Mouse (Mus musculus) forebrain, embryonic 16.5 days (tissue): ENCODE measurements at regions not wholly inside any gene's neighbourhood (a gene's known extent, or its start where the extent isn't known, plus 50 kb on each side); places are given as distances from the start of the nearest gene placed in this dataset.

Experiments used
- ATAC-seq: fragments of 200-750 bp; cut with Nextera tagmentation; 2 replicates; pipeline ENCODE4 v1.8.0; 2017; ENCODE audit warnings: mild to moderate bottlenecking, moderate library complexity
- H3K27ac ChIP-seq: fragments of 300-500 bp; sonication (generic); 2 replicates; pipeline ENCODE4 v1.5.1; 2014; ENCODE audit warnings: low read length, control low read depth
- H3K27me3 ChIP-seq: fragments of 300-500 bp; sonication (generic); replicated peaks from 2 replicates; pipeline ENCODE4 v1.6.1; 2014; ENCODE audit warnings: low read length; ENCODE audit not compliant: control insufficient read depth, insufficient read depth
- H3K36me3 ChIP-seq: fragments of 300-500 bp; sonication (generic); 2 replicates; pipeline ENCODE4 v1.6.1; 2014; ENCODE audit not compliant: control insufficient read depth, insufficient read depth
- H3K4me1 ChIP-seq: fragments of 300-500 bp; sonication (generic); replicated peaks from 2 replicates; pipeline ENCODE4 v1.6.1; 2014; ENCODE audit warnings: low read length; ENCODE audit not compliant: control insufficient read depth, insufficient read depth
- H3K4me2 ChIP-seq: fragments of 300-500 bp; sonication (generic); 2 replicates; pipeline ENCODE4 v1.6.1; 2014; ENCODE audit warnings: mild to moderate bottlenecking, low read length, control low read depth
- H3K4me3 ChIP-seq: fragments of 300-500 bp; sonication (generic); replicated peaks from 2 replicates; pipeline ENCODE4 v1.5.1; 2014; ENCODE audit warnings: mild to moderate bottlenecking, low read length, control low read depth
- H3K9ac ChIP-seq: fragments of 300-500 bp; sonication (generic); replicated peaks from 2 replicates; pipeline ENCODE4 v1.6.1; 2014; ENCODE audit warnings: low read depth, low read length, control low read depth
- H3K9me3 ChIP-seq: fragments of 300-500 bp; sonication (generic); 2 replicates; pipeline ENCODE4 v1.6.1; 2016; ENCODE audit warnings: low read length; ENCODE audit not compliant: control insufficient read depth
- WGBS: fragments of 180-500 bp; shearing (Covaris S2); extraction: QIAGEN DNeasy Blood & Tissue Kit; methylation state at CpG from one replicate; pipeline ENCODE4 v1.1.7; 2014; 5-methylcytosine and 5-hydroxymethylcytosine counted together

DNA sequence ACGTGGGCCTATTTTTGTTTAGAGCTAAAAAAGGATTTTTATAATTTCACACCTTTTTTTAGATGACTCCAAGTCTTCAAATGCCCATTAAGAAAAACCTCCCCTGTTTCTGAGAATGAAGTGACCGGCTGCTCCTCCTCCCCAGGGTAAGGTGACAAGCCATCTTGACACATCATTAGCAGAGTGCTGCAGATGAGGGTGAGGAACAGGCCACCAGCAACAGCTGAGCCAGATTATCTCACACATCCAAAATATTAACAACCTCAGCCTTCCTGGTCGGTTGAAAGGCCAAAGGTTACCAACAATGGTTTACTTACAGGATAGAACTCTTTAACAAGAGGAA is 172.4 kb upstream of the Nabp1 start:
- peak; percentile 84 for ATAC-seq
- Histone ChIP-seq H3K36me3 (no peaks in the 10 kb centered on the region), H3K4me2 (no peak overlapping the region), H3K27me3 (no peaks in the 10 kb centered on the region), H3K4me1 (peaks cover 15% of the 10 kb centered on the region), H3K9ac (no peak overlapping the region), H3K9me3 (no peaks in the 10 kb centered on the region), H3K4me3 (no peak overlapping the region), H3K27ac (peak overlapping the region; percentile 91)
- WGBS, result 2% methylated on average over 3 of the region's 3 CpGs

DNA sequence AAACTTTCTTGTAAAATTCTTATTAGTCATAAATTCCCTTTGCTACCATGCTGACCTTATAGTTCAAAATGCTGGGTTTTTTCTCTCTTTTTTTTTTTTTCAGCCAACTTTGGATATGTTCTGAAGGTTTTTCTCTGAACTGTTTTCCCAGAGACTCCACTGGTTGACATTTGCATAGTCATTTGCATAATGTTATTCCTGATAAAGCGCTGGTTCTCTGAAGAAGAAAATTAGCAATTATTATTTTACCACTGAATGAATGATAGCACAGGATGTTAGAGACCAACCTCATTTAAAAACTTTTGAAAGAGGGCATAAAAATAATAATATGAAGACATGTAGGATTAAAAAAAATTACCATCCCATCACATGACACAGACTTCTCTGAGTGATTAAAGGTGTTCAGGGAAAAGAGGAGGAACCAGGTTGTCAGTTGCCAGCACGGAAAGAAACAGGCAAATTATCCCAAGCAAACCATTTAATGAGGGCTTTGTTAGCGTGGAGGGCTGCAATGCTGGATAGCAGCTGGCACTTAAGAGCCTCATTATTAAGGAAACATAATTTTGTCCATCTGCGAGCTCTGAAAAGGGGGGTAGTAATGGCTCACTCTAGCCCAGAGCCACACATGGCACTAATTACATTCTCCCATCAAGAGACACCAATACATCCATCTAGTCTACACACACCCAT is 171.9 kb upstream of the Nabp1 start:
- Histone ChIP-seq H3K9me3 (no peaks in the 10 kb centered on the region), H3K4me2 (peak overlapping the region; percentile 30), H3K4me1 (peaks cover 15% of the 10 kb centered on the region), H3K9ac (no peak overlapping the region), H3K36me3 (no peaks in the 10 kb centered on the region), H3K27me3 (no peaks in the 10 kb centered on the region), H3K4me3 (no peak overlapping the region), H3K27ac (peak overlapping the region; percentile 91)
- 3% methylated on average over 4 of the region's 4 CpGs for WGBS
- ATAC-seq, result peak; percentile 96

DNA sequence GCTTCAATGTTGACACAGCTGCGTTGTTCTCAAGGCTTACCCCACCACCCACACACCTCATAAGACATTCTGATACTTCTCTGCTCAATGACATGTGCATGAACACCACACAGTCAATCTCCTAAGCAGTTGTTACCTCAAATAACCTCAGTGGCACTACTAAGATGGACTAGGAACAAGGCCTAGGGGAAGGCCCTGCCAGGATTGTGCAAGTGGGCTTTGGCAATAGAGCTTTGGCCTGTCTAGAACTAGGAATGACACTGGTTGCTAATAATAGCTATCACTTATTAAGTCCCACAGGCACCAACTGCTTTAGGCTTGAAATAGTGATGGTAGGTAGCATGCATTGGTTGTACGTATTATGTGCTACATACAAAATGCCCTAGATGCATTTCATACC is 169.7 kb upstream of the Nabp1 start:
- no peak overlapping the region for H3K27ac ChIP-seq
- no peak for ATAC-seq
- no peak overlapping the region for H3K4me2 ChIP-seq
- no peaks in the 10 kb centered on the region for H3K27me3 ChIP-seq
- H3K9ac ChIP-seq, result no peak overlapping the region
- H3K4me1 ChIP-seq, result peaks cover 15% of the 10 kb centered on the region
- H3K36me3 ChIP-seq, result no peaks in the 10 kb centered on the region
- 87% methylated on average over 2 of the region's 2 CpGs for WGBS
- no peak overlapping the region for H3K4me3 ChIP-seq
- H3K9me3 ChIP-seq, result no peaks in the 10 kb centered on the region

DNA sequence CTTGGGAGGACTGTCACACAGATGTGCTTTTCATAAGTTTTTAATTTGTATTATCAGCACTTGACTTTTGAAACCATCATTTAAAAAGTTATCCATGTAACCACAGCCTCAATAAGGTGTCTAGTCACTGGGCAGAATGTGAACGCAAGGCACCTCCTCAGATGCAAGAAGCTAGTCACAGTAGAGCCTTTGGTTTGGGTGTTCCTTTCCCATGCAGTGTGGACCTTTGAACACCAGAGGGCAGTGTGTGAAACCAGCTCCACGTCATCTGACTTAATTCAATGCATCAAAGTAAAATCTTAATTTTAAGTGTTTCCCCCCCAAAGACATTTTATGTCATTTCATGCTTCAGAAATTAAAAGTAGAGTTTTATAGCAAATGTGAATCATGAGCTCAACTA is 166.2 kb upstream of the Nabp1 start:
- no peak overlapping the region for H3K9ac ChIP-seq
- H3K4me2 ChIP-seq, result no peak overlapping the region
- H3K36me3 ChIP-seq, result no peaks in the 10 kb centered on the region
- H3K27ac ChIP-seq, result no peak overlapping the region
- no peak overlapping the region for H3K4me3 ChIP-seq
- H3K4me1 ChIP-seq, result peaks cover 5% of the 10 kb centered on the region; the same call in 1 of the 2 replicates
- no peaks in the 10 kb centered on the region for H3K9me3 ChIP-seq
- H3K27me3 ChIP-seq, result no peaks in the 10 kb centered on the region
- peak; percentile 45; the same call in 1 of the 2 replicates for ATAC-seq
- 17% methylated on average over 2 of the region's 2 CpGs for WGBS

DNA sequence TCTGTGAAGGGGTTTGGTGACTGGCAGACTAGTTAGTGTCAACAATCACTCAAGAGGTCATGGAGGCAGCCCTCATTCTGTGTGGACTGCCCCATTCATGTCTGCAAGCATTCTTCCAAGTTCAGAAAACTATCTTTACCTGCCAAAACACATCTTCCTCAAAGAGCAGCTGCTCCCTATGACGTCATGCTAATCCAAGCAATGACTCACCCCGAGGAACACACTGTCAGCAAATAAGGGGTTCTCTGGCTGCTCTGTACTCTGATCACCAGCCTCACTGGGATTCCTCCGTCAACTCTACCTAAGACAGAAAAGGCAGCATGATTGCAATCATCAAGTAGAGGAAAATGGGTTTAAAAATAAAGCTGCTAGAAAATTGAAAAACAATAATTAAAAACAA is 165.4 kb upstream of the Nabp1 start:
- H3K4me2 ChIP-seq, result no peak overlapping the region
- no peak for ATAC-seq
- H3K27me3 ChIP-seq, result no peaks in the 10 kb centered on the region
- 18% methylated on average over 3 of the region's 3 CpGs for WGBS
- H3K36me3 ChIP-seq, result no peaks in the 10 kb centered on the region
- H3K4me1 ChIP-seq, result no peaks in the 10 kb centered on the region; the same call in 1 of the 2 replicates
- no peaks in the 10 kb centered on the region for H3K9me3 ChIP-seq
- no peak overlapping the region for H3K9ac ChIP-seq
- no peak overlapping the region for H3K27ac ChIP-seq
- H3K4me3 ChIP-seq, result no peak overlapping the region

DNA sequence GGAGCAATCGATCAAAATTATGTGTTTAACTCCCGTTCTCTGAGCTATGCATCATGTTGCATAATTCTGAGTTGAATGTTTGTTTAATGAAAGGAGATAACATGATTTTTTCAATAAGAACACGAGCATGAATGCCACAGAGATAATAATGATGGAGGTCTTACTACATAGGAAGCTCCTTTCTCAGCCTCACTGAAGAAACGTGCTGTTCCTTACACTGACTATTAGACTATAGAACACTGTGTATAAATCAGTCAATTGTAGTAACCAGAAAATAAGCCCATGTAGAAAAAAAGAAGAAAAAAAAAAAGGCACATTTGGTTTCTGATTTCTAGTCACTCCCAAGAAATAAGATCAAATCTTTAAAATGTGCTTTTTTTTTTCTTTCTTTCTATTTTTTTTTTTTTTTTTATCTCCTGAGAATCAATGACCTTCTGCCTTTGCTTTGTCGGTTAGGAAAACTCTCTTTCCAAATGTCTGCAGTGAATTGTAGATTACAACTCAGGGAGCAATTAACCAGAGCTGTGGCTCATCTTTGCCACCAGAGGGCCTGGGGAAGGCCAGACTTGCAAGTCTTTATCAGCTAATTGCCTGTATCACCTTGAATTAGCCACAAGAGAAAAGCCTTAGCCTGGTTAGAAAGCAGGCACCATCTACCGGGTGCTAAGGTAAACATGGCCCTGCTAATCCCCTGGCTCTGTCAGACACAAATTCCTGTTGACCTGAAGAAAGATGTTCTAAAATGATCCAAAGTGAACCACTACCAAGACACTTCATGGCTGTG is 160.5 kb upstream of the Nabp1 start:
- ATAC-seq, result no peak
- Histone ChIP-seq H3K36me3 (no peaks in the 10 kb centered on the region), H3K4me3 (no peak overlapping the region), H3K27ac (no peak overlapping the region), H3K27me3 (no peaks in the 10 kb centered on the region), H3K4me1 (peaks cover 8% of the 10 kb centered on the region), H3K9me3 (no peaks in the 10 kb centered on the region), H3K9ac (no peak overlapping the region), H3K4me2 (no peak overlapping the region)
- 60% methylated on average over 6 of the region's 6 CpGs for WGBS

DNA sequence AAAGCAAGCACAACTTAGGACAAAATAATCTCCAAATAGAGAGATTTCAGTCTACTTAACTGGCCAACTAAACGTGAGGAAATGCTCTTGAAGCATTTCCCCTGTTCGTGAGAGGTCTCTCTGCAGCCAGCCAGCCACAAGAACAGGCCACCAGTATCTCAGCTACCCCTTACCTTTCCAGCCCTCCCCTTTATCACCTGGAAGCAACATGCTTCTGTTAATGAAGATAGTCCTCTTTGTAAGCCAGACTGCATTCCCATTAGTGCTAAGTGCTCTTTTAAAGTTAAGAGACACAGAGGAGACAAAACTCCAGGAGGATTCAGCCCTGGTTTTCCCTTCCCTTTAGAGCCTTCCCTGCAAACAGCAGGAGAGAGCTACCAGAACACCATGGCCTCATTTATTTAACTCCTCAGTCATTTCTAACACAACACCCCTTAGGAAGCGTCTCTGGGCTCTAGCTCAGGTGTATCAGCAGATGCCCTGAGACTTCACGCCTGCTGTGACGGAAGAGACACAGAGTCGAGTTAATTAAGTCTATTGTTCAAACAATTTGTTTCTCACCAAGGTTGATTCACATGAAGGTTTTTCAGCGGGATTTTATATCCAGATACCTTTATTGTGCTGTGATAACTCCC is 157.8 kb upstream of the Nabp1 start:
- Histone ChIP-seq H3K27ac (no peak overlapping the region), H3K36me3 (no peaks in the 10 kb centered on the region), H3K4me1 (peaks cover 8% of the 10 kb centered on the region), H3K9ac (no peak overlapping the region), H3K27me3 (no peaks in the 10 kb centered on the region), H3K4me2 (no peak overlapping the region), H3K4me3 (no peak overlapping the region), H3K9me3 (no peaks in the 10 kb centered on the region)
- 40% methylated on average over 7 of the region's 7 CpGs for WGBS
- ATAC-seq, result no peak

DNA sequence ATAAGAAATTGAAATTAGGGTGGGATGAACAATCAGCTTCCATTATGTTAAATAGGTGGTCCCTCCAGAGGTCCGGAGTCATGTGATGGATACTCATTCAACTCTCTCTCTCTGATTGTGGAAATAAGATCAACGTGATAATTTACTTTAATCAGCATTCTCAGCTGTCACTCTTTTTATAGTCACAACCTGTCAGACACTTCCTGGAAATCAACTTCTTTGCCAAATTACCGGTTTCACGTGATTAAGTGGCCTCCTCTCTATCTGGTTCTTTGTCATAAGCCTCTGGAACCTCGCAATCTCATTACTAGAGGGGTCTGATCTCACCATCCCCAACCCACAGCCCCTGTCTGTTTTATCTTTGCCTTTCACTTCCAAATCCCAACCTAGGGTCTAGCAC is 155.6 kb upstream of the Nabp1 start:
- ATAC-seq, result peak; percentile 68
- no peak overlapping the region for H3K9ac ChIP-seq
- 37% methylated on average over 5 of the region's 5 CpGs for WGBS

DNA sequence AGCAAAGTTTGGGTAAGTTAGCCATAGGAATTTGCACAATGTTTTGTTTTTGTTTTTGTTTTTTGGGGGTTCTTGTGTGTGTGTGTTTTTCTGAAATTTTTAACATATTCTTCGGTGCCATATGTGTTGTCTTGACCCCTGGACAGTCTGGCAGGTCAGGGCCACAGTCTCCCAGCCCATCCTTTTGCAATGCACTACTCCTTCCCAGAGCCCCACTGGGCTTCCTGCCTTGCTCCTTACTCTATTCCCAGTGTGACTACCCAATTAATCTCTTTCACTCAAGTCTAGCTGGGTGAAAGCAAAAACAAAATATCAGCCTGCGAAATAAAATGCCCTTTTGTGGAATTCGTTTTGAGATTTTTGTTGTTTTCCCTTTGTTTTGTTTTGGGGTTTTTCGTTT is 154.6 kb upstream of the Nabp1 start:
- 84% methylated on average over 4 of the region's 4 CpGs for WGBS
- no peaks in the 10 kb centered on the region for H3K36me3 ChIP-seq
- no peak overlapping the region for H3K27ac ChIP-seq
- H3K4me1 ChIP-seq, result peaks cover 12% of the 10 kb centered on the region
- ATAC-seq, result no peak
- H3K27me3 ChIP-seq, result no peaks in the 10 kb centered on the region
- no peaks in the 10 kb centered on the region for H3K9me3 ChIP-seq
- no peak overlapping the region for H3K9ac ChIP-seq
- no peak overlapping the region for H3K4me3 ChIP-seq
- H3K4me2 ChIP-seq, result no peak overlapping the region

More for the DNA sequence above, 155.6 kb upstream of the Nabp1 start:
- Histone ChIP-seq H3K36me3 (no peaks in the 10 kb centered on the region), H3K4me2 (no peak overlapping the region), H3K9me3 (no peaks in the 10 kb centered on the region), H3K4me1 (peaks cover 8% of the 10 kb centered on the region), H3K27ac (no peak overlapping the region), H3K4me3 (no peak overlapping the region), H3K27me3 (no peaks in the 10 kb centered on the region)
